Mouse (Mus musculus) embryonic fibroblast, embryonic 13.5 days (primary cell): ENCODE measurements around the gene Egf. TPM values are rescaled to one million over a fixed set of nuclear protein-coding genes. Genes with fewer than 3 reads are reported as not detected.

Experiments
- H3K27ac ChIP-seq: 2 replicates; pipeline ENCODE4 v1.5.1; 2012; ENCODE audit warnings: low read length, control low read depth, inconsistent platforms; ENCODE audit not compliant: insufficient read depth
- H3K4me1 ChIP-seq: 2 replicates; pipeline ENCODE4 v1.6.1; 2011; ENCODE audit warnings: low read length; ENCODE audit not compliant: control insufficient read depth, insufficient read depth
- H3K4me3 ChIP-seq: 2 replicates; pipeline ENCODE4 v1.5.1; 2011; ENCODE audit warnings: mild to moderate bottlenecking, control low read depth, low read length; ENCODE audit not compliant: insufficient read depth
- CTCF ChIP-seq: IDR thresholded peaks from 2 replicates; pipeline ENCODE4 v1.5.1; 2011; ENCODE audit warnings: mild to moderate bottlenecking, control low read depth, low read length, moderate library complexity, borderline replicate concordance; ENCODE audit not compliant: insufficient read depth
- POLR2A ChIP-seq: IDR thresholded peaks from 2 replicates; pipeline ENCODE4 v1.6.1; 2011; ENCODE audit warnings: low read depth, mild to moderate bottlenecking, control low read depth, low read length, moderate library complexity
- polyA plus RNA-seq: library from polyadenylated mRNA; stranded (reverse); fragments of >200 nt; gene quantifications from 2 replicates; pipeline ENCODE4 v1.2.4, GENCODE M21; 2011; ENCODE audit warnings: low read depth; ENCODE audit not compliant: missing spikeins, insufficient read length

The Egf gene
- polyA plus RNA-seq, 1 experiment: 1.3 TPM

DNA sequence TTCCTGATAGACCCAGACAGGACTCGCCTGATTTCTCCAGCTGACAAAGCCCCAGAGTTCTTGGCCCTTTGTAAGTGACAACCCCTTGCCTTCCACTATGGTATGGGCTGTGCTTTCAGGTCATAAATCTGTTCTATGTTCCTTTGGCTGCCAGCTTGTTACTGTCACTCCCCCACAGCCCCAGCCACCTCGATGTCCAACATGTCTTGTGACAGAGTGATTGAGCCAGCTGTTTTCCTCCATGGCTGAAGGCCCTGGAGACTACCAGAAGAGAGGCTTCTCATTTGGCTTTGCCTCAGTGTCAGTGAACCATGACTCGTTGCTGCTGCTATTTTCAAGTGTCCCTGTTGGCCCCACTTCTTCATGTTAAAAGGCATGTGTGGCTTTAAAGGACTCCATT lies 109.7 kb downstream of the Egf start:
- Histone ChIP-seq H3K27ac (no peak overlapping the region), H3K4me3 (no peak overlapping the region), H3K4me1 (peaks cover 24% of the 10 kb centered on the region)
- TF ChIP-seq POLR2A (no peak), CTCF (no peak)

DNA sequence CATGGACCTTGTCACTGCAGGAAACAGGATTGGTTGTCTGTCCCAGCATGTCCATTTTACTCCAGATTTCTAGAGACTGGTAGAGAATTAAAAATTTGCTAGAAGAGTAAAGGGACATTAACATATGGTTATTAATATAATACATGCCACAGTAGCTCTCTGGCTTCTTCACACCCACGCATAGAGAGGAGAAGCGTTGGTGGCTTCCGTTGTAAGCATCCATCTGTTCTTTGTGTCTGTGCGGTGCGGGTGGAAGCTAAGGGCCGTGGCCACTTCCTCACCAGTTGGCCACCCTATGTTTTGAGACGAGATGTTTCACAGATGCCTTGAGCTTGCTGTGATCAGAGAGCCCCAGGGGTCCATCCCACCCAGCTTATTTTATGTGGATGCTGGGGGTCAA lies 113.5 kb downstream of the Egf start:
- H3K4me3 ChIP-seq: no peak overlapping the region
- H3K27ac ChIP-seq: no peak overlapping the region
- no peak for TF ChIP-seq CTCF
- TF ChIP-seq POLR2A: no peak
- peaks cover 12% of the 10 kb centered on the region for H3K4me1 ChIP-seq

DNA sequence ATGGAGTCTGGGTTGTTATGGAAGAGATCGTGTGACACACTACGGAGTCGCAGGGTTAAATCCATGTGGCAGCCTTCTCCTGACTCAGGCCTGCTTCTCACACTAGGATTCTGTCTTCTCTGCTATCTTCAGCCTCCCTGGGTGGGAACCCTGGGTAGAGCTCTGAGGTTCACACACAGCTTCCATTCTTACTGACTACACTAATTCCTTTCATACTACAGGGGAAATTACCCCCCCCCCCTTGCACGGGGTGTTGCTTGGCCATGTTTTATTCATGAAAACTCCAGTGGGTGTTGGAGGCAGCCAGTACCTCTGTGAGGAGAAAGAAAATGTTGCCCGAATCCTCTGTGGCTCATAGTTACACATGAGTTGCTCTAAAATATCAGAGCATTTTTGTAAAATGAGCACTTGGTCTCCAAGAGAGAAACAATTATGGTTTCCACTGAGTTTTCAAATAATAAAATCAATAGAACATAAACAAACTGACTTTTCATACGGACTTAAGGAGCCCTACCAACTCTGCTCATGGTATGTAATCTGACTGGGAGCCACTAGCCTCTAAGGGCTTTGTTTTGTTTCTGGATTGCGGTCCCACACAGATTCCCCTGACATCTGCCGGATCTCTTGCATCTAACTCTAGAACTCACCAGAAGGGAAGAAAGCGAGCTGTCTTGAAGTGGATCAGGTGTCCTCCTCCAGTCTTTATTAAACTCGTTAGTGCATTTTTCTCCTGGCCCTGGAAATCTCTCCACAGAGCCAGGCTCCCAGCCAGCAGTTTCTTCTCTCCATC lies 114.7 kb downstream of the Egf start:
- TF ChIP-seq POLR2A (no peak), CTCF (no peak)
- no peak overlapping the region for H3K4me3 ChIP-seq
- H3K27ac ChIP-seq: no peak overlapping the region
- H3K4me1 ChIP-seq: peaks cover under 1% of the 10 kb centered on the region

DNA sequence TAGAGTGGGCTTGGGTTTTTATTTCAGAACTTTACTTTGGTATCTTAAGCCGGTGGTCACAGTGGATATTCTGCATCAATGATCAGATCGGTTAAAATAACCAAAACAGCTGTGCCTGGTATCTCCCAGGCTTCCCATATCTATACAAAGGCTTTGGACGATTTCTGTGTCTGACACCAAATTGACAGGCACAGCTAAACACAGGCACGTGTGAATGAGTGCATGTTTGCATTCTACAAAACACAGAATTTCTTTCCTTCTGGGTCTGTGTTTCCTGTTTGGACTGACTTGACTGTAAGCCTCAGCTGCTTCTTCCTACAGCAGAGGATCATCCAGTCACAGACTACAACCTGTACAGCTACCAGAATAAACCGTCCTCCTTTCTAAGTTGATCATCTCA lies 115.4 kb downstream of the Egf start:
- Histone ChIP-seq H3K4me1 (no peaks in the 10 kb centered on the region), H3K27ac (no peak overlapping the region), H3K4me3 (no peak overlapping the region)
- TF ChIP-seq CTCF (no peak), POLR2A (no peak)

DNA sequence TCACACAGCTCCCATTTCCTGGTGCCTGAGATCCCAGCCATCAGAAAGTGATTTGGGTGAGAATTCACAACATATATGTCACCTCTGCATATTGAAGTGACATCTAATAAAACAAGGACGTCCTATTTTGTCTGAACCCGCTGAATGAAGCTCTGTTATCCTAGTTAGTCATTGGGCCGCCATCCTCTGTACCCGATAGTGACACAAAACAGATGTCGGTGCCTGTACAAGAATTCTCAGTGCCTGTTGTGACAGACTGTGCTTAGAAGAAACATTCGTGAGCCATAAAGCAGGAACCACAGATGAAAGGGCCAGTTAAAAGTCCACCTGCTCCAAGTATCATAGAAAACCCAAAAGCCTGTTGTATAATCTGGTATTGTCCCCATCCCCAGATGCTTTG lies 117.7 kb downstream of the Egf start:
- no peak for TF ChIP-seq POLR2A
- TF ChIP-seq CTCF: no peak
- Histone ChIP-seq H3K4me1 (no peaks in the 10 kb centered on the region), H3K27ac (no peak overlapping the region), H3K4me3 (no peak overlapping the region)

DNA sequence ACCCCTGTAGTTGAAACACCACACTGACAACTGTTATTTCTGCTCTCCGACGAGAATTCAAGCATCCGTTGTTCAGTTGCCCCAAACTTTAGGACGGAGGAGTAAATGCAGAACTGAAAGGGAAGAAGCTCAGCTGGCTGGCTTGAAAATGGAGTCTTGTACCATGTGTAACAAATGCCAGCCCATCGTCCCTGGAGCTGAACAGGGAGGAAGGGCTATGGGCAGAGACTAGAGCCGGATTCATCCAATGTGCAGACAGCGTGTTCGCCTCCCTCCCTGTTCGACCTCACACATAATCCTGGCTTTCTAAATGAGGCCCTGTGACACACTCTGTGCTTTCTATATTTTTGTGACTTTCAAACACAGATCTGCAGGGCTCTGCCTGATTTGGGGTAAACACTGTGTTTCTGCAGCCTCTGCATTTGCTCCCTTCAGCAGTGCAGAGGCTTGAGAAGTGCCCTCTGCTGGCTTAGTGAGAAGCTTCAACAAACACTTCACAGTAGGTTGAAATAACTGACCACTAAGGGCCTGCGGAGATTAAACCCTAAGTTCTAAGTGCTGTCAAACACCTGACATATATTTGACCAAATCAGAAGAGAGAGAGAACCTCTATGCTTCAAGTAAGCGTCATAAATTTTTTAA lies 120.7 kb downstream of the Egf start:
- Histone ChIP-seq H3K4me1 (no peaks in the 10 kb centered on the region), H3K27ac (no peak overlapping the region), H3K4me3 (no peak overlapping the region)
- TF ChIP-seq POLR2A: no peak
- TF ChIP-seq CTCF: no peak

DNA sequence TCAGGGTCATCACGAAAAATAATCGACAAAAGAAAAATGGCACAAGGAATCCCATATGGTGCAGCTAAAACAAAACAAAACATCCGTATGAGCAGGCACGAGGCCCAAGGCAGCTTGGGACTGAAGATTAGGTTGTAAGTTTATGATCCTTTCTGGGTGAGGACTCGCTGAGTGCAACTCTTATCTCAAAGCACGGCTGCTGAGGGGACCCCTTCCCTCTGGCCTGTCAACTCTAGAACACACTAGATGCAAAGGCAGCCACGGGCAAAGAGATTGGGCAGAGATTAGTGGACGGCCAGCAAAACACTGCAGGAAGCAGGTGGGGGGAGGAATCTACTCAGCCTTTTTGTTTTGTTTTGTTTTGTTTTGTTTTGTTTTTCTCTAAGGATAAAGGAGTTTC lies 121.6 kb downstream of the Egf start:
- Histone ChIP-seq H3K4me3 (no peak overlapping the region), H3K27ac (no peak overlapping the region), H3K4me1 (no peaks in the 10 kb centered on the region)
- TF ChIP-seq CTCF (no peak), POLR2A (no peak)

DNA sequence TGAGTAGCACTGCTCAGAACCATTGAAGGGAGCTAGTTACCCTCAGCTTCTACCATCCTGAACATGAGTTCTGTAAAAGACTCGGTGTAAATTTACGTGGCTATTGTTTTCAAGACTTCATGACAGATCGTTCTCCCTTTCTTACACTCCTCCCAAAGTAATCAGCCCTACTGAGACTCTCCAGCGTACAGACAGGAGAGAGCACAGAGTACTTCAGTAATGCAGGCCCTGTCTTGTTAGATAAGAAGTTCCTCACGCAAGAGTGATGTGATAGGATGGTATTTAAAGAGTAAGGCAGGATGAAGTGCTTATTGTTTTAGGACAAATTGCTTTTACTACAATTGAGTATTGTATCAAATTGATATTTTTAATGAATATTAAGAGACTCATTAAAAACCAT lies 123.3 kb downstream of the Egf start:
- H3K4me3 ChIP-seq: no peak overlapping the region
- TF ChIP-seq POLR2A (no peak), CTCF (no peak)
- no peaks in the 10 kb centered on the region for H3K4me1 ChIP-seq
- H3K27ac ChIP-seq: no peak overlapping the region

DNA sequence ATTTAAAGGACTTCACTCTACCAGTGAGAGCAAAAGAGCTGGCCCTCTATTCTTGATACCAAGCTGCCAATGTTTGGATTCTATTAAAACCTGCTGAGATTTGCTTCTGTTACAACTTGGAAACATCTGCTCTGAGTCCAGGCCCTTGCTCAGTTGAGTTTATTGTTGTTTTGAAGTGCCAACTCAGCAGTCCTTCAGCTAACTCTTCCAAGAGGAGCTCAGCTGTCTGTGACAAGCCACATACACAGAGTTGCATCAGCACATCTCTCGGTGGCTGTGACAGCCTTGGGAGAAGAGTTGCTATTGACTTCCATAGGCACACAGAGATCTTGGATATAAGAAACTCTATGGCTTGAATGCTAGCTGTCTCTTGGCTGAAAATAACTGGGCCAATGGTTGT lies 124.1 kb downstream of the Egf start:
- Histone ChIP-seq H3K4me1 (no peaks in the 10 kb centered on the region), H3K27ac (no peak overlapping the region), H3K4me3 (no peak overlapping the region)
- TF ChIP-seq CTCF: no peak
- TF ChIP-seq POLR2A: no peak

Other genes with a start within 250 kb of the Egf start
- gene Elovl6, start 223.0 kb downstream of the Egf start, polyA plus RNA-seq: 30.2 and 37.9 TPM in 2 replicates
- not detected in 2 replicates for gene Lrit3, start 48.7 kb upstream of the Egf start, polyA plus RNA-seq
- 0.46 and 0.55 TPM in 2 replicates for gene Rrh, start 67.3 kb upstream of the Egf start, polyA plus RNA-seq
- 62.6 and 80.7 TPM in 2 replicates for gene Gar1, start 76.1 kb upstream of the Egf start, polyA plus RNA-seq
- gene Cfi, start 80.6 kb upstream of the Egf start, polyA plus RNA-seq: not detected in 2 replicates
- 21.1 and 30.5 TPM in 2 replicates for gene Pla2g12a, start 123.3 kb upstream of the Egf start, polyA plus RNA-seq
- gene Casp6, start 146.1 kb upstream of the Egf start, polyA plus RNA-seq: 21.5 and 27.9 TPM in 2 replicates
- 33.7 and 55.3 TPM in 2 replicates for gene Mcub, start 214.9 kb upstream of the Egf start, polyA plus RNA-seq